Mouse (Mus musculus): ENCODE results near the gene Dis3l2. TPM values are rescaled to one million over a fixed set of nuclear protein-coding genes. Genes with fewer than 3 reads are reported as not detected.

Dis3l2 gene
- total RNA-seq, 1 experiment from 2014 or later: 9.6 TPM

DNA sequence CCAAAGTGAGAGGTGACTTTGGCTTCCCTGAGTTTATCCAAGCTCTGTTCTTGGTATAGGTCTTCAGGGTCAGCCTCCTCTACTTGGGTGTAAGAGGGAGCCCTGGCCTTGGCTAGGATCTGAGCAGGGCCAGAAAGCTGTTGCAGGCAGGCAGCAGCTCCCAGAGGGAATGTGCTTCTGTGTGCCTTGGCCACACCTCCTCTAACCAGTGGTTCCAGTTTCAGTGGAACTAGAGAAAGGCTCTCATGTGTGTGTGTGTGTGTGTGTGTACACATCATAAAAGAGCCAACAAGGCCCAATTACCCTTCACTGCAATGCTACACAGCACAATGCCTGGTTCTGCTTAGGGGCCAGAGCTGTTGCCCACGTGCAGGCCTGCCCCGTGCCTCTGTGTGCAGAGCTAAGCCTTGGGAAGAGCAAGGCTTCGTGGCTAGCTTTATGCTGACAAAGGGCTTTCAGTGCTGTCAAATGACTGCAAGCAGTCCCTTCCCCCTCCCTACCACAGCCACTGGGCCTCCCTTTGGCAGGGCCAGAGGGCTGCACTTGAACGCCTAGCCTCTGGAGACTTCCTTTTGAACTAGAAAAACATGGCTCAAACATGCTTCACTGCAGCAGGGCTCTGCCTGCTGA lies 332.0 kb downstream of the Dis3l2 start:
- ATAC-seq (replicated peaks; ENCODE audit: insufficient number of reproducible peaks, low FRiP score, low TSS enrichment, poor library complexity, severe bottlenecking): no peak

DNA sequence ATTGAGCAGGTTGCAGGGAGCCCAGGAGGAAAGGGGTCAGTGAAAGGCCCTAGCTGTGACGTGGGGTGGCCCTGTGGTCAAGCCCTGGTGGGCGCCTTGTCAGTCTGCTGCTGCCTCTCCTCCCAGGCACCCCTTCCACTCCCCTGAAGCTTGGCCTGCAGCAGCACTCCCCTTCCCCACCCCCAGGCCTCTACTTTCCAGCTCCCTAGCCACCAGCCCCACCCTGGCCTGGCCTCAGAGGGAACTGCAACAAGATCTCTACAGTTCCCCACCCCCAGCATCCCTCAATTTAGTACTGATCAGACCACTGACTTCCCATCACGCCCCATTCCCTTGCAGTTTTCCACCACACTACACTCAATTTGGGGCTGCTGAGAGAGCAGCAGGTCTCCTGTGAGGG lies 332.7 kb downstream of the Dis3l2 start:
- no peak for ATAC-seq (replicated peaks; ENCODE audit: insufficient number of reproducible peaks, low FRiP score, low TSS enrichment, poor library complexity, severe bottlenecking)

DNA sequence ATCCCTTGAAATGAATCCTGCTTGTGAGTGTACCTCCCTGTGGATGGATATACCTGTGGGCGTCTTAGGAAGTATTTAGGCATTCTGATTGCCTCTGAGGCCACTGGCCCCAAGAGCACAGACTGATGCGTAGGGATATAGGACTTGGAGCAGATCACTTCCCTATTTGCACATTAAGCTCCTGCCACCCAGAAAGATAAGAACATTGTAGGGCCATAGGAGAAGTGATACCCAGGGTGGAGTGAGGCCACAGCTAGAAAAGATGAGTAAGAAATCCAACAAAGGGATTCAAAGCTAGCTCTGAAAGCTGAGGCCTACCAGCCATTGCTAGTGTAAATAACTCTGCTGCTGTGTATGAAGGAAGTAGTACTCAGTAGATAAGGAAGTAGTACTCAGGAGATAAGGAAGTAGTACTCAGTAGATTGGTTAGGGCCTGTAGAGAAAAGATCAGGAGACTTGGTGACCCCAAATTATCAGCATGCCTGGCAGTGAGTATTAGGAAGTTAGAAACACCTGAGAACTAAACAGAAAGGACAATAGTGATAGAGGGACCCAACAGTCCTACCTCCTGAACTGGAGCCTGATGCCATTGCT lies 335.0 kb downstream of the Dis3l2 start:
- no peak for ATAC-seq (replicated peaks; ENCODE audit: insufficient number of reproducible peaks, low FRiP score, low TSS enrichment, poor library complexity, severe bottlenecking)

DNA sequence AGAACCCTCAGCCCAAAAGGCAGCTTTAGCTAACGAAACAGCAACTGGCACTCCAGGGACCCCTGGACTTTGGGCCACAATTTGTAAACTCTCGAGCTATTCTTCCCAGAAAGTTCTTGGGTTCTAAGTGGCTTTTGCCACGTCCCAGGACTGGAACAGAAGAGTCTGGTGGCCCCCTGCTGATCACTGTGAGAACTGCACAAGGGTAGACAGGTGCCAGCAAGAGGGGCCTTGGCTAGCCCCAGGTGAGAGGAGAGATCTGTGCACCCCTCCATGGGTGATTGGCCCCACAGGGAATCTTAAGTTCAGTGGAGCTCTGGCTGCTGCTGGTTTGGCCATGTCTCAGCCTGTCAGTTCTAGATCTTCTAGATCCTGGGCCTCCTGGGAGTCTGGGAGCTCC lies 337.5 kb downstream of the Dis3l2 start:
- 0 out of 2 replicates have a peak, but pooled peaks have one; percentile 29 for ATAC-seq (replicated peaks; ENCODE audit: insufficient number of reproducible peaks, low FRiP score, low TSS enrichment, poor library complexity, severe bottlenecking)

DNA sequence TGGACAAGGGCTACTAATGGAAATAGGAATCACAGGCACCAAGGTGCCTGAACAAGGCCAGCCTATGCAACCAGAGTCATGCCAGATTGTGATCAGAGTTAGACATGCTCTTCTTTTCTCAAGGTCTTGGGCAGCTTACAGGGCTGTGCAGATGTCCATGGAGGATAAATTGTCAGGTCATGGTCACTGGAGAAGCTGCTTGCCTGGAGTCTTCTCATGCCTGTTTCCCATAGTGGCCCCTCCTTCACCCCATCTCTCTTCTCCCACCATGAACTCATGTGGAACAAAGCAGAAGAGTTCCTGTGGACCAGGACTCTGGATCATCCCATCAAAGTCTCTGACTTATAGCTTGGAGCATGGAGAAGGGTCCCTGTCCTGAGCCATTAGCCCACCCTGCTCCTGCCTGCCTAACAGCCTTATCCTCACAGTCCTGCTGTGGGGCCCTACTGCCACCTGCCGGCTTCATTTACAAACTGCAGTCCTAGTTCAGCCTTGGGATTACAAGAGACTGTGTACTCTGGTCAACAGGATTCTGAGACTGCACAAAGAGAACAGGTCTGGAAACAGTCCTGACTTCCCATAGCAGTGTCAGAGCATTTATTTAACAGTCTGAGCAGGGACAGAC lies 338.3 kb downstream of the Dis3l2 start:
- ATAC-seq (replicated peaks; ENCODE audit: insufficient number of reproducible peaks, low FRiP score, low TSS enrichment, poor library complexity, severe bottlenecking): peak; percentile 48

DNA sequence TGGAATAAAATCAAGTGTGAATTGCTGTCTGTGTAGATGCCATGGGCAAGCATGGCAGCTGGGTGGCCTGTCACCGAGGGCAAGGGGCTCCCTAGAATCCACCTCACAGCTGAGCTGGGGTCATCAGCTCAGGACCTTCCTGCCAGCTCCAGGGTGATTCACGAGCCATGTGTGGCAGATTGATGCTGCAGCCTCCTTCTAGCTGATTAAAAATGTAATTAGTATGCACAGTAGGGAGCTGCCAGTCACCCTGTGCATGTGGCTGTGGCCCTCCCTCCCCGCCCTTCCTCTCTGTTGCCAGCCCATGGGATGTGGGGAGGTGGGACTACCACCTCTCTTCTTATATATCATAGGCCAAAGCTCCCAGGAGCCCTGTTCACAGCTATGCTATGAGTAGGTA lies 346.5 kb downstream of the Dis3l2 start:
- ATAC-seq (replicated peaks; ENCODE audit: insufficient number of reproducible peaks, low FRiP score, low TSS enrichment, poor library complexity, severe bottlenecking): no peak

DNA sequence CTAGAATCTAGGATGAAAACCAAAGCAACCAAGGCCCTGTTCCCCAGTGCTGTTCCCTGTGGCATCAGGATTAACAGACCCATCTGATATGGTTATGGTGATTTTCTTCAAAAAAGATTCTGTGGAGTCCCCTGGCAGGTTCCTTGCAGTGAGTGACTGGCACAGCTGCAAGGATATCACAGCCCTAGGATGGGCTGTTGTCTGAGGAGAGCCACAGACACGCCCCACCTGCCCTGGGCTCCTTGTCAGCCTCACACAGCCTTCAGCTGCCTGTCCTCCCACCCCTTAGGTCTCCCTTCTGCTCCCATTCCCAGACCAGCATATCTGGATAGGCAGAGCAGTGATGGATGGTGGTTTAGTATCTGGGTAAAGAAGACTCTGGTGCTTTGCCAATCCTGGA lies 347.1 kb downstream of the Dis3l2 start:
- no peak for ATAC-seq (replicated peaks; ENCODE audit: insufficient number of reproducible peaks, low FRiP score, low TSS enrichment, poor library complexity, severe bottlenecking)

DNA sequence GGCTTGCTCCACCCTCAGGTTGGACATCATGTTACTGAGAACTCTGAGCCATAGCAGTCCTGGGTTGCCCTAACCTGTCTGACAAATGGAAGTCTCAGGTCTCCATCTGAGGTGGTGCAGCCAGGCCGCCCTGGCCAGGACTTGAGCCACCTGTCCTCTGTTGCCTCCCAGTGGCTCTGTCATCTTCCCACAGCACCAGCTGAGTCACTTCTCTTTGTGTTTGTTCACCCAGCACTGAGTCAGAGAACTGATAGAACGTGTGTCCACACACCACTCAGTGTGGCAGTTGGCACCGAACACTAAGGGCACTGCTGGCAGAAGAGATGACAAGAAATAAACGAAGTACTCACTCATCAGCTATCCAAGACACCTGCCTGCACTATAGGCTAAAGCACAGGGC lies 347.8 kb downstream of the Dis3l2 start:
- ATAC-seq (replicated peaks; ENCODE audit: insufficient number of reproducible peaks, low FRiP score, low TSS enrichment, poor library complexity, severe bottlenecking): no peak

DNA sequence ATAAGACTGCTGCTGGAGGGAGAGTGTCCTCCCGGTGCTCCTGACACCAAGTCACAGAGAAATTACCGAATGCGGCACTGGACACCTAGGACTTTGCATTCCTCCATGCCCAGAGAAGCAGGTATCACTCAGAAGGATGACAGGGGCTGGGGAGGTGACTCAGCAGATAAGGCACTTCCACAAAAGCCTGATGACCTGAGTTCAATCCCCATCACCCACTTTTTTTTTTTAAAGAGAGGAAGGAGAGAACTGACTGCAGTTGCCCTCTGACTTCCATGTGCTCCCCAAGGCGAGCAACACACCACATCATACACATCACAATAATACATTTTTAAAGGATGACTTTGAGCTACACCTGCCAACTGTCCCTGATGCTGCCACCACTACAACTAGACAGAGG lies 353.5 kb downstream of the Dis3l2 start:
- ATAC-seq (replicated peaks; ENCODE audit: insufficient number of reproducible peaks, low FRiP score, low TSS enrichment, poor library complexity, severe bottlenecking): no peak

DNA sequence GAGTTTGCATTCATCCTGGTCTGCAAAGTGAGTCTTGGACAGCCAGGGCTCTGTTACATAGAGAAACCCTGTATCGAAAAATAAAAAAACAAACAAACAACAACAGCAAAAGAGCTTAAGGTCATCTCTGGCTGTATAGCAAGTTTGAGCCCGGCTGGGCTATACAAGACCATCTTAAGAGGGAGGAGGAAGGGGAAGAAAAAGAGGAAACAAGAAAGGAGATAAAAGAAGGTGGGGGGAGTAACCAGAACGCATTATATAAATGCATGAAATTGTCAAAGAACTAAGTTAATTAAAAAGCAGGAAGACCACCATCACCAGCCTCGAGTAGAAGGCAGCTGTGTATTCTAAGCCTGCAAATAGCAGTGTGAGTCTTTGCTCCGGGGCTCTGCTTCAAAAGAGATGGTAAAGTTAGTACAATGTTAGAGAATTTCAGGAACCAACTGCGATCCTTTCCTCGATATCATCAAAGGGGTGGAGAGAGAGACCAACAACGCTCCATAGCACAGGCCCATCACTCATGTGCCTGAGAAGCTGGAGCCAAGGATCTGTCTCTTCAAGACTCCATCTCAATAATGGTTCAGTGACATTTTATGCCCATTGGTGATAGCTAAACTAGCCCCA lies 355.5 kb downstream of the Dis3l2 start:
- no peak for ATAC-seq (replicated peaks; ENCODE audit: insufficient number of reproducible peaks, low FRiP score, low TSS enrichment, poor library complexity, severe bottlenecking)

DNA sequence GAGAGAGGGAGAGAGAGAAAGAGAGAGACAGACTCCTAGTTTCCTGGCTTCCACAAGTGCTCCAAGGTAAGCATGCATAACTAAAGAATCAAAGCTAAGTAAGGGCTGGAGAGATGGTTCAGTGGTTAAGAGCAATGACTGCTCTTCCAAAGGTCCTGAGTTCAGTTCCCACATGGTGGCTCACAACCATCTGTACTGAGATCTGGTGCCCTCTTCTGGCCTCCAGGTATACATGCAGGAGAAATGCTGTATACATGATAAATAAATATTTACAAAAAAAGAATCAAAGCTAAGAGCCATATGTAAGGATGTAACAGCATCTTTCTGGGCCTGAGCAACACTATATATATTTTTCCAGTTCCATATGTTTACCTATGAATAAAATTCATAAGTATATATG lies 357.3 kb downstream of the Dis3l2 start:
- no peak for ATAC-seq (replicated peaks; ENCODE audit: insufficient number of reproducible peaks, low FRiP score, low TSS enrichment, poor library complexity, severe bottlenecking)

DNA sequence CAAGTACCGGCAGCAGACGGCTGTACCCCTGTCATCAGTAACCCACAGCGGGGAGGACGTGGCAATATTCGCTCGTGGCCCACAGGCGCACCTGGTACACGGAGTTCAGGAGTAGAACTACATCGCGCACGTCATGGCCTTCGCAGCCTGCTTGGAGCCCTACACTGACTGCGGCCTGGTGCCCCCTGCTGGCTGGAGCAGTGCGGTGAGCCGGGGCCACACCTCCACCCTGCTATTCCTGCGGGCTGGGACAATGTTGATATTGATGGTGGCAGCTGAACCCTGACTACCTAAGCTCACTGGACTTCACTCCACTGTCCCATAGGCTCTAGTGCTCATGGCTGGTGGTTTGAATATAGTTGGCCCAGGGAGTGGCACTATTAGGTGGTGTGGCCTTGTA lies 367.1 kb downstream of the Dis3l2 start:
- 0 out of 2 replicates have a peak, but pooled peaks have one; percentile 20 for ATAC-seq (replicated peaks; ENCODE audit: insufficient number of reproducible peaks, low FRiP score, low TSS enrichment, poor library complexity, severe bottlenecking)

DNA sequence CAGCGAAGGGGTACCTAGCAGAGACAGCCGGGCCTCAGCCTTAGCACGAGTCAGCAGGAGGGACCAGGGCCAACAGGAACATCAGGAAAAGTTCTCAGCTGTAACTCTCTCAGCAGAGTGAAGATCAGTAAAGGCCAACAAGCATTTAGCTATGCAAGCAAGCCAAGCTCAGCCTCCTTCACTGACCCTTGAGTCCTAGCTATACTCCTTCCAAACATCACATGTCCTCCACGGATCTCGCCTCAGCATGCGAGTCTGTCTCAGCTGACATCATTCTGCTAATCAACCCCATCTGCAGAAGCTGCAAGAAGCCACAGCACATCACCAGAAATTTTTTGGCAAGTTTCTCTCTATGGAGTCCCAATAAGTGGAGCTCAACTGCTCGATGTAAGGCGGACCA lies 370.2 kb downstream of the Dis3l2 start:
- no peak for ATAC-seq (replicated peaks; ENCODE audit: insufficient number of reproducible peaks, low FRiP score, low TSS enrichment, poor library complexity, severe bottlenecking)

DNA sequence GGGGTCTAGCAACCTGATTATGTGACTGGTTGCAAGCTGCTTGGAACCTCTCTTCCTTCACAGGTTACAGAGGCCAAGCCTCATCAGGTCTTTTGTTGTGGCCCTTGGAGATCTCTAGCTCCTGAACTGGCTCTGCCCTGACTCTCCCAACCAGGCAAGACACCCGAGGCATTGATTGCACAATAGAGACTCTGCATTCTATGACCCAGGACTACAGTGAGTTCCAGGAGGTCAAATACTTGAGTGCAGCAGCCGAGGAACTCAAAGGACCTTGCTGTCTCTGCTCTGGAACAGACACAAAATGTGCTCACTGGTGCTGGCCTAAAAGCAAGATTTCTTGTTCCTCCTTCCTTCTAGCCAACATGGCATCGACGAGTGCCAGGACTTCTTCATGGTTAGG lies 382.6 kb downstream of the Dis3l2 start:
- ATAC-seq (replicated peaks; ENCODE audit: insufficient number of reproducible peaks, low FRiP score, low TSS enrichment, poor library complexity, severe bottlenecking): no peak

DNA sequence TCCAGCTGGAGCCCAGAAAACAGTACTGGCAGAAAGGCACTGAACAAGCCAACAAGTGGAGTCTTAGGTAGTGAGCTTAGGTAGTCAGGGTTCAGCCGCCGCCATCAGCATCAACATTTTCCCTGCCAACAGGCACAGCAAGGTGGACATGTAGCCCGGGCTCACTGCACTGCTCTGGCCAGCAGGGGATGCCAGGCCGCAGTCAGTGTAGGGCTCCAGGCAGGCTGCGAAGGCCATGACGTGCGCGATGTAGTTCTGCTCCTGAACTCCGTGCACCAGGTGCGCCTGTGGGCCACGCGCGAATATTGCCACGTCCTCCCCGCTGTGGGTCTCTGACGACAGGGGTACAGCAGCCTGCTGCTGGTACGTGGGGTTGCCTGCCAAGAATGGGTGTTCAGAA lies 383.4 kb downstream of the Dis3l2 start:
- no peak for ATAC-seq (replicated peaks; ENCODE audit: insufficient number of reproducible peaks, low FRiP score, low TSS enrichment, poor library complexity, severe bottlenecking)

DNA sequence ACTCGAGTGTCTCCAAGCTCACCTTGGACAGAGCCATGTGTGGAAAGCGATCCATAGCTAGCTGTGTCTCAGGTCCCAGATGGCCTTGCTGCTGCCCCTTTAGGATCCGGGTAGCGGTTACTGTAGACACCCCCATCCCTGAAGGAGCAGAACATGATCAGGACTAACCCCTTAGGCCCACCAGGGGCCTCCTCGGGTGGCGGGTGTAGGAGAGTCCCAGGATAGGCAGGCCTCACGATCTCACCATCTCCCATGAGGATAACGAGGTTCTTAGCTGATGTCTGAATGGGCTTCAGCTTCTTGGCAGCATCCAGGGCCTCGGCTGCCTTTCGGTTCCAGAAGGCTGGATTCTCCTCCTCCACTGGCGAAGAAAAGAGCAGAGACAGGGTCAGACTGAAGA lies 385.6 kb downstream of the Dis3l2 start:
- no peak for ATAC-seq (replicated peaks; ENCODE audit: insufficient number of reproducible peaks, low FRiP score, low TSS enrichment, poor library complexity, severe bottlenecking)

DNA sequence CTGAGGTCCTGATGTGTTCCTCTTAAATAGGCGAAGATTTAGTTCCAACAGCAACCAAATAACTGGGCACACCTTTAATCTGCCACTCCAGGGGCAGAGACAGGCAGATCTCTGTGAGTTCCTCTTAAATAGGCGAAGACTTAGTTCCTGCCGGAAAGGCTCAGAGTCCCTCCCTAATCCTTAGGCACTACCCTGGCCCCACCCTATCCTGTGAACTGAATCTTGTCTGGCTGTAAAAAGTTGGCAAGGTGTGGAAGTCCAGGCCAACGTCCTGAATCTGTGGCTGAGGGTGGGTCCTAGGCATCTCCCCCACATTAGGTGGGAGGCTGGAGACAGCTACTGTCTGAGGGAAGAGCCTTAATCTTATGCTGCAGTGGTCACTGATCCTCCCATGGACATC lies 386.2 kb downstream of the Dis3l2 start, which contains the start of gene Alppl2:
Gene Alppl2 (minus strand): TSS at position 101 of the 400 bp plus-strand sequence.
- no peak for ATAC-seq (replicated peaks; ENCODE audit: insufficient number of reproducible peaks, low FRiP score, low TSS enrichment, poor library complexity, severe bottlenecking)

DNA sequence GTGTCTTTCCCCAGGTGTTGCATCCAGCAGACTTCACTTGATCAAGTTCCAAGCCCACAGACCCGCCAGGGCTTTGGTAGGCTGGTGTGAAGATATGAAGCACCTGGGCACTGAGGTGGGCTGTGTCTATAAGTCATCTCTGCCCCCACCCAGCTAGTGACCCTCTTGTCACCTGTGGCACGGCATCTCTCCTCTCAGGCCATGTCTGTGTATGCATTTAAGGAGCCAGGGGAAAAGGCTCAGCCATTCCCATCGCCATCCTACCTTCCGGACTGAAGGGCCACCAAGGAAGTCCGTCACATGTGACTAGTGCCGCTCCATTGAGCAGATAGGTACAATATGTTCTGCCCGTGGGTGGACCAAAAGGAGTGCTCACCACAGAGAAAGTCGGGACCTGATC lies 392.0 kb downstream of the Dis3l2 start:
- ATAC-seq (replicated peaks; ENCODE audit: insufficient number of reproducible peaks, low FRiP score, low TSS enrichment, poor library complexity, severe bottlenecking): no peak

DNA sequence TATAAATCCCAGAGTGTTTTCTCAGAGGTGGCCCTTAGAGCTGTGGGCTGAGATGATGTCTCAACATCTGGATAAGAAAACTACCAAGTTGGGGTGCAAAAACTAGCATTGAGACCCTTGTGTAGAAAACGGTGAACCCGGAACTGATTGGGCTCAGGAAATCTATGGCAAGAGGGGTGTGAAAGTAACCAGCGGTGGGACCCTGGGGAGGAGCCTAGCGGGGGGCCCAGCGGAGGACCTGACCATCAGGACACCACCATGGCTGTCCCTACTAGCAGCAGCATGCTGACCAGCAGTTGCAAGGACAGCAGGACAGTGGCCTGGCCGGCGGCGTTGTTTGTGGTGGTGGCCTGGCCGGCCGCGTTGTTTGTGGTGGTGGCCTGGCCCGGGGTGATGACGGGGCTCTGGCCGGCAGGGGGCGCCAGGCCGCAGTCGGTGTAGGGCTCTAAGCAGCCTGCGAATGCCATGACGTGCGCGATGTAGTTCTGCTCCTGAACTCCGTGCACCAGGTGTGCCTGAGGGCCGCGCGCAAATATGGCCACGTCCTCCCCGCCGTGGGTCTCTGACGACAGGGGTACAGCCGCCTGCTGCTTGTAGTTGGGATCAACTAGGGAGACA lies 394.9 kb downstream of the Dis3l2 start:
- no peak for ATAC-seq (replicated peaks; ENCODE audit: insufficient number of reproducible peaks, low FRiP score, low TSS enrichment, poor library complexity, severe bottlenecking)

Measured in monocyte, adult 5-6 weeks (primary cell).